Mouse (Mus musculus): ENCODE measurements around the gene Iqsec1. TPM values are rescaled to one million over a fixed set of nuclear protein-coding genes. Genes with fewer than 3 reads are reported as not detected.

Iqsec1 gene
- total and polyA plus RNA-seq, 2 experiments from 2014 or later = 12.0 to 93.7 TPM

GRCm38 (mm10) chr6:90618274-90618673 is 370.2 kb downstream of the Iqsec1 start:
- TF ChIP-seq EP300 (IDR thresholded peaks at IDR 0.05; ENCODE audit: low read depth) (no peak), CTCF (IDR thresholded peaks at IDR 0.05; ENCODE audit: low read depth) (no peak)
- Histone ChIP-seq H3K4me1 (ENCODE audit: control insufficient read depth, insufficient read depth) (peaks cover 69% of the 10 kb centered on the region), H3K27me3 (ENCODE audit: control insufficient read depth, insufficient read depth, low read length) (no peaks in the 10 kb centered on the region), H3K9me3 (replicated peaks; ENCODE audit: control insufficient read depth, low read length) (no peaks in the 10 kb centered on the region), H3K4me3 (ENCODE audit: low read depth, low read length) (no peak overlapping the region), H3K36me3 (replicated peaks; ENCODE audit: control insufficient read depth, insufficient read depth, low read length) (no peaks in the 10 kb centered on the region), H3K4me2 (ENCODE audit: low read depth, low read length) (no peak overlapping the region), H3K9ac (replicated peaks; ENCODE audit: low read depth, low read length) (no peak overlapping the region), H3K27ac (ENCODE audit: low read depth) (0 out of 2 replicates have a peak overlapping the region, but pooled peaks have one; percentile 60)
- 52% methylated on average over 4 of the region's 4 CpGs for WGBS
- no peak for DNase-seq (ENCODE audit: low spot score)
- ATAC-seq (ENCODE audit: insufficient read depth, low read depth) = no peak

- no peaks in the 10 kb centered on the region for H3K27me3 ChIP-seq (ENCODE audit: control insufficient read depth, insufficient read depth, low read length)
- peaks cover 52% of the 10 kb centered on the region for H3K4me1 ChIP-seq (ENCODE audit: control insufficient read depth, insufficient read depth)
- no peak overlapping the region for H3K4me2 ChIP-seq (ENCODE audit: low read depth, low read length)
- peak overlapping the region; percentile 89 for H3K27ac ChIP-seq (ENCODE audit: low read depth)
- ATAC-seq (ENCODE audit: insufficient read depth, low read depth) (peak; percentile 24), DNase-seq (ENCODE audit: low spot score) (no peak)
- TF ChIP-seq EP300 (IDR thresholded peaks at IDR 0.05; ENCODE audit: low read depth) = no peak
- no peak for TF ChIP-seq CTCF (IDR thresholded peaks at IDR 0.05; ENCODE audit: low read depth)
- no peaks in the 10 kb centered on the region for H3K36me3 ChIP-seq (replicated peaks; ENCODE audit: control insufficient read depth, insufficient read depth, low read length)
- no peak overlapping the region for H3K4me3 ChIP-seq (ENCODE audit: low read depth, low read length)
- no peaks in the 10 kb centered on the region for H3K9me3 ChIP-seq (replicated peaks; ENCODE audit: control insufficient read depth, low read length)
- WGBS = 57% methylated on average over 6 of the region's 6 CpGs
- H3K9ac ChIP-seq (replicated peaks; ENCODE audit: low read depth, low read length) = no peak overlapping the region
These were observed 372.0 kb downstream of the Iqsec1 start for GRCm38 (mm10) chr6:90616481-90616880.

GRCm38 (mm10) chr6:90615991-90616390 is 372.5 kb downstream of the Iqsec1 start:
- Histone ChIP-seq H3K36me3 (replicated peaks; ENCODE audit: control insufficient read depth, insufficient read depth, low read length) (no peaks in the 10 kb centered on the region), H3K27ac (ENCODE audit: low read depth) (peak overlapping the region; percentile 89), H3K4me2 (ENCODE audit: low read depth, low read length) (no peak overlapping the region), H3K27me3 (ENCODE audit: control insufficient read depth, insufficient read depth, low read length) (no peaks in the 10 kb centered on the region), H3K4me1 (ENCODE audit: control insufficient read depth, insufficient read depth) (peaks cover 47% of the 10 kb centered on the region), H3K9ac (replicated peaks; ENCODE audit: low read depth, low read length) (peak overlapping the region; percentile 17; the same call in 1 of the 2 replicates), H3K4me3 (ENCODE audit: low read depth, low read length) (no peak overlapping the region), H3K9me3 (replicated peaks; ENCODE audit: control insufficient read depth, low read length) (no peaks in the 10 kb centered on the region)
- DNase-seq (ENCODE audit: low spot score) (peak; percentile 85), ATAC-seq (ENCODE audit: insufficient read depth, low read depth) (peak; percentile 87)
- TF ChIP-seq EP300 (IDR thresholded peaks at IDR 0.05; ENCODE audit: low read depth) (peak; percentile 83), CTCF (IDR thresholded peaks at IDR 0.05; ENCODE audit: low read depth) (no peak)
- WGBS = 24% methylated on average over 6 of the region's 6 CpGs

DNA sequence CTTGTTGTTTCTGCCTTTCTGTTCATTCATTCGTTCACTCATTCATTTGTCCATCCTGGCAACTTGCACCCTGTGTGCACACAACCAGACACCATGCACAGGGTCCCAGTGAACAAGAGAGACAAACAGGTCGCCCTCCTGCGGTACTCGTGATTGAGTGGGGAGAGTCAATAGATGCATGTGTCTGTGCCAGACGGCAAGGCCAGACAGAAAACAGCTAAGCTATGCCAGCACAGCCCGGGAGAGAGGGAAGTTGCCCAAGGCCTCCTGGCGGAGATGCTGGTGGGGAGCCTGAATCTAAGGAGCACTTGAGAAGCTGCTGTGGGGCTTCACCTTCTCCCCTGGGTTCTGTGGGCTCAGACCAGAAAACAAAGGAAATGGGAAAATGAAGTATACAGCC is 373.1 kb downstream of the Iqsec1 start:
- no peaks in the 10 kb centered on the region for H3K36me3 ChIP-seq (replicated peaks; ENCODE audit: control insufficient read depth, insufficient read depth, low read length)
- H3K4me2 ChIP-seq (ENCODE audit: low read depth, low read length) = no peak overlapping the region
- H3K4me1 ChIP-seq (ENCODE audit: control insufficient read depth, insufficient read depth) = peaks cover 43% of the 10 kb centered on the region
- ATAC-seq (ENCODE audit: insufficient read depth, low read depth) (no peak), DNase-seq (ENCODE audit: low spot score) (no peak)
- H3K27ac ChIP-seq (ENCODE audit: low read depth) = peak overlapping the region; percentile 89
- peak overlapping the region; percentile 17; the same call in 1 of the 2 replicates for H3K9ac ChIP-seq (replicated peaks; ENCODE audit: low read depth, low read length)
- no peak overlapping the region for H3K4me3 ChIP-seq (ENCODE audit: low read depth, low read length)
- WGBS = 42% methylated on average over 7 of the region's 7 CpGs
- H3K9me3 ChIP-seq (replicated peaks; ENCODE audit: control insufficient read depth, low read length) = no peaks in the 10 kb centered on the region
- TF ChIP-seq EP300 (IDR thresholded peaks at IDR 0.05; ENCODE audit: low read depth) (no peak), CTCF (IDR thresholded peaks at IDR 0.05; ENCODE audit: low read depth) (no peak)
- H3K27me3 ChIP-seq (ENCODE audit: control insufficient read depth, insufficient read depth, low read length) = no peaks in the 10 kb centered on the region

GRCm38 (mm10) chr6:90613277-90613676 is 375.2 kb downstream of the Iqsec1 start:
- ATAC-seq (ENCODE audit: insufficient read depth, low read depth) (no peak), DNase-seq (ENCODE audit: low spot score) (no peak)
- TF ChIP-seq EP300 (IDR thresholded peaks at IDR 0.05; ENCODE audit: low read depth) (no peak), CTCF (IDR thresholded peaks at IDR 0.05; ENCODE audit: low read depth) (no peak)
- WGBS = 90% methylated on average over 8 of the region's 8 CpGs
- Histone ChIP-seq H3K27me3 (ENCODE audit: control insufficient read depth, insufficient read depth, low read length) (no peaks in the 10 kb centered on the region), H3K9me3 (replicated peaks; ENCODE audit: control insufficient read depth, low read length) (no peaks in the 10 kb centered on the region), H3K36me3 (replicated peaks; ENCODE audit: control insufficient read depth, insufficient read depth, low read length) (no peaks in the 10 kb centered on the region), H3K4me2 (ENCODE audit: low read depth, low read length) (no peak overlapping the region), H3K27ac (ENCODE audit: low read depth) (no peak overlapping the region), H3K4me3 (ENCODE audit: low read depth, low read length) (no peak overlapping the region), H3K4me1 (ENCODE audit: control insufficient read depth, insufficient read depth) (peaks cover 35% of the 10 kb centered on the region), H3K9ac (replicated peaks; ENCODE audit: low read depth, low read length) (no peak overlapping the region)

DNA sequence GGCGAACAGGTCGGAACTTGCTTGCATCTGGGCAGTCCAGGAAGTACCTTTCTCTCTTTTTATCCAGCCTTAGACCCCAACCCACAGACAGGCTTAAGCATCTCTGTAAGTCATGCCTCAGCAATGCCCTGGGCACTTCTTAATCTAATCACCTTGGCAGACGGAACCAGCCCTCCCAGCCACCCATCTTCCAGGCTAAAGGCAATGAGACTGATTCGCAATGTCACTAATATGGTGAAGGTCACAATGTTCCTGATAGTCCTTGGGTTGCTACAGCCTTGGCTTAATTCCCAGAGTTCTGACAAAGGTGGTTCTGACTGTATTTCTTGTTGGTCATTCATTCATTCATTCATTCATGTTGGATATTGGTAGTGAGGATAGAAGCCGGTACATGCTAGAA is 378.2 kb downstream of the Iqsec1 start:
- Histone ChIP-seq H3K27me3 (ENCODE audit: control insufficient read depth, insufficient read depth, low read length) (no peaks in the 10 kb centered on the region), H3K36me3 (replicated peaks; ENCODE audit: control insufficient read depth, insufficient read depth, low read length) (no peaks in the 10 kb centered on the region), H3K27ac (ENCODE audit: low read depth) (no peak overlapping the region), H3K9ac (replicated peaks; ENCODE audit: low read depth, low read length) (no peak overlapping the region), H3K4me1 (ENCODE audit: control insufficient read depth, insufficient read depth) (peaks cover 17% of the 10 kb centered on the region), H3K4me2 (ENCODE audit: low read depth, low read length) (no peak overlapping the region), H3K4me3 (ENCODE audit: low read depth, low read length) (no peak overlapping the region), H3K9me3 (replicated peaks; ENCODE audit: control insufficient read depth, low read length) (no peaks in the 10 kb centered on the region)
- ATAC-seq (ENCODE audit: insufficient read depth, low read depth) (no peak), DNase-seq (ENCODE audit: low spot score) (no peak)
- no peak for TF ChIP-seq EP300 (IDR thresholded peaks at IDR 0.05; ENCODE audit: low read depth)
- TF ChIP-seq CTCF (IDR thresholded peaks at IDR 0.05; ENCODE audit: low read depth) = no peak
- 78% methylated on average over 5 of the region's 5 CpGs for WGBS

All from heart, postnatal 0 days (tissue).